Comparison of ENCODE assay signal across 8 mouse cellular contexts in the genomic region with DNA sequence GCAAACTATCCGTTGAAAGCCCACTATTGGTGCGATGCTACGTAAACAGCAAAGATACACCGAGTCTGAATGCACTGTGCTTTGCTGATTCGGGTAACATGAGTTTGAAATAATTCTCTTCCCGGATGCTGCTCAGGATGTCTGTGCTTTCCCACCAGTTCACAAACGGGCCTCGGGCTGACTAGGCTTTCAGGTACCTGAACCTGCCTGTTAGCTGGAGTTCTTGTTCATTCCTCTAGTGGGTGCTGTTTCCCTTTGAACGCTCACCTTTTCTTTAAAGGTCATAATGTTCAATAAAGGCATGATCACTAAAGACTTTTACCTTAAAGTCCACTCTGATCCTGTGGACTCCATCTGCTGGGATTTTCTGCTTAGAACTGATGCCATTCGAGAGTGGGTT. TPM values are rescaled to one million over a fixed set of nuclear protein-coding genes. Genes with fewer than 3 reads are reported as not detected.
DNase-seq lines count a peak whose midpoint lies in the region; ATAC-seq and TF ChIP-seq lines count a peak whose summit lies in the region.

No protein-coding gene starts in this region.

- no peaks in the 10 kb centered on the region for H3K27me3 ChIP-seq in heart, embryonic 10.5 days (ENCODE audit: insufficient read depth, poor library complexity, severe bottlenecking)
- H3K27me3 ChIP-seq in hindbrain, embryonic 16.5 days (replicated peaks; ENCODE audit: control insufficient read depth, insufficient read depth, low read length) = no peaks in the 10 kb centered on the region

- H3K9ac ChIP-seq in hindbrain, embryonic 16.5 days (ENCODE audit: low read depth, low read length) = no peak overlapping the region

- no peak overlapping the region for H3K27ac ChIP-seq in heart, embryonic 10.5 days
- no peak overlapping the region for H3K27ac ChIP-seq in hindbrain, embryonic 16.5 days (ENCODE audit: low read depth, low read length)

- H3K4me2 ChIP-seq in hindbrain, embryonic 16.5 days (ENCODE audit: low read length) = no peak overlapping the region

- peak; percentile 45 for TF ChIP-seq CTCF in lung, adult 2 months (IDR thresholded peaks at IDR 0.05; ENCODE audit: insufficient read depth, low read length)

- H3K4me3 ChIP-seq in heart, embryonic 10.5 days = no peak overlapping the region
- H3K4me3 ChIP-seq in lung, adult 2 months (replicated peaks; ENCODE audit: extremely low read depth, low read depth, low read length) = no peak overlapping the region
- no peak overlapping the region for H3K4me3 ChIP-seq in hindbrain, embryonic 16.5 days (ENCODE audit: low read length)

- peak; percentile 77 for ATAC-seq in CD4-positive, CD25-positive, alpha-beta regulatory T cell, adult 4 months
- no peak for ATAC-seq in hindbrain, embryonic 16.5 days

- H3K4me1 ChIP-seq in heart, embryonic 10.5 days = no peaks in the 10 kb centered on the region
- H3K4me1 ChIP-seq in lung, adult 2 months (ENCODE audit: control insufficient read depth, insufficient read depth, low read length) = no peaks in the 10 kb centered on the region
- H3K4me1 ChIP-seq in hindbrain, embryonic 16.5 days (ENCODE audit: control insufficient read depth, insufficient read depth, low read depth, low read length) = no peaks in the 10 kb centered on the region

- no peaks in the 10 kb centered on the region for H3K9me3 ChIP-seq in heart, embryonic 10.5 days
- H3K9me3 ChIP-seq in hindbrain, embryonic 16.5 days (ENCODE audit: control insufficient read depth, low read length) = no peaks in the 10 kb centered on the region

- TF ChIP-seq POLR2A in lung, adult 2 months (IDR thresholded peaks at IDR 0.05; ENCODE audit: borderline replicate concordance, extremely low read depth, low read depth, low read length) = no peak

- H3K36me3 ChIP-seq in heart, embryonic 10.5 days = peaks cover 90% of the 10 kb centered on the region
- H3K36me3 ChIP-seq in hindbrain, embryonic 16.5 days (ENCODE audit: control insufficient read depth, insufficient read depth, low read length) = peaks cover 54% of the 10 kb centered on the region

- peak; percentile 52 for DNase-seq in heart, adult 11 months
- DNase-seq in heart, embryonic 10.5 days (ENCODE audit: low spot score) = no peak
- DNase-seq in brain, adult 2 months (ENCODE audit: low read depth, low spot score) = peak; percentile 48
- no peak for DNase-seq in lung, adult 2 months
- DNase-seq in right cerebral cortex, postnatal 14 days = no peak
- DNase-seq in layer of hippocampus, adult 18-20 months (ENCODE audit: low spot score in 2 of 2) = no peak

- 87% methylated on average over 10 of the region's 10 CpGs for WGBS in heart, embryonic 10.5 days
- 83% methylated on average over 10 of the region's 10 CpGs for WGBS in lung, adult 2 months
- WGBS in hindbrain, embryonic 16.5 days = 91% methylated on average over 10 of the region's 10 CpGs

RNA-seq across cellular contexts. Expression of a gene that starts 38.4 kb away (rescaled TPM):
- polyA plus RNA-seq in heart, embryonic 10.5 days (2016; fragmentation: Nextera tagmentation; extraction: Ambion mirVana) = 0.50 TPM in 1 of 2 replicates, not detected in the other
- not detected for polyA plus RNA-seq in CD4-positive, CD25-positive, alpha-beta regulatory T cell, adult 4 months (2017; shearing (Covaris generic))
- 17.6 and 19.8 TPM in 2 replicates for polyA plus RNA-seq in lung, adult 2 months (2012; rRNA removed)
- not detected in 2 replicates for polyA plus RNA-seq in hindbrain, embryonic 16.5 days (2015; fragmentation: Nextera tagmentation; extraction: Ambion mirVana)
- total RNA-seq in layer of hippocampus, adult 18-20 months (2021) = 1 to 10 TPM in 1 of 2 experiments, not detected in 1; 1.2 TPM

RNA-seq across cellular contexts. Expression of a gene that starts 39.9 kb away (rescaled TPM):
- 7.4 and 10.5 TPM in 2 replicates for polyA plus RNA-seq in heart, embryonic 10.5 days (2016; fragmentation: Nextera tagmentation; extraction: Ambion mirVana)
- polyA plus RNA-seq in CD4-positive, CD25-positive, alpha-beta regulatory T cell, adult 4 months (2017; shearing (Covaris generic)) = 10 to 100 TPM; 34.7 to 41.1 TPM
- 18.8 and 22.6 TPM in 2 replicates for polyA plus RNA-seq in lung, adult 2 months (2012; rRNA removed)
- polyA plus RNA-seq in hindbrain, embryonic 16.5 days (2015; fragmentation: Nextera tagmentation; extraction: Ambion mirVana) = 14.4 and 16.4 TPM in 2 replicates
- 10 to 100 TPM; 72.0 to 84.2 TPM for total RNA-seq in layer of hippocampus, adult 18-20 months (2021)

RNA-seq across cellular contexts. Expression of a gene that starts 42.1 kb away (rescaled TPM):
- 1.7 and 1.8 TPM in 2 replicates for polyA plus RNA-seq in heart, embryonic 10.5 days (2016; fragmentation: Nextera tagmentation; extraction: Ambion mirVana)
- not detected for polyA plus RNA-seq in CD4-positive, CD25-positive, alpha-beta regulatory T cell, adult 4 months (2017; shearing (Covaris generic))
- polyA plus RNA-seq in lung, adult 2 months (2012; rRNA removed) = 3.7 and 5.1 TPM in 2 replicates
- 23.5 and 24.8 TPM in 2 replicates for polyA plus RNA-seq in hindbrain, embryonic 16.5 days (2015; fragmentation: Nextera tagmentation; extraction: Ambion mirVana)
- total RNA-seq in layer of hippocampus, adult 18-20 months (2021) = 10 to 100 TPM; 49.4 to 54.9 TPM

Comparison
In these comparisons a context has a peak if more than half of its experiments do, and no peak if none do; other contexts are left out.
1. DNase-seq: peak in heart, adult 11 months (single experiment) and brain, adult 2 months (single experiment); none in heart, embryonic 10.5 days (single experiment), lung, adult 2 months (single experiment), right cerebral cortex, postnatal 14 days (single experiment) and layer of hippocampus, adult 18-20 months (0 of 2).
2. RNA of a gene that starts 38.4 kb away (polyA plus RNA-seq): 17.6 to 19.8 TPM in lung, adult 2 months; 0.50 TPM in heart, embryonic 10.5 days, not detected in CD4-positive, CD25-positive, alpha-beta regulatory T cell, adult 4 months and not detected in hindbrain, embryonic 16.5 days; every median in the first group is over 10 times any median in the second.